Mouse (Mus musculus) erythroblast, embryonic 14.5 days (primary cell): ENCODE results near the gene Hemk1. TPM values are rescaled to one million over a fixed set of nuclear protein-coding genes. Genes with fewer than 3 reads are reported as not detected.
"Not testable (repeated sequence)": the region's sequence is repeated elsewhere in the genome, so short reads cannot be mapped to it uniquely, and the experiment has no call there.

ENCODE experiments used
- H3K27me3 ChIP-seq: 2 replicates; pipeline ENCODE4 v1.6.1; 2012; ENCODE audit warnings: inconsistent platforms; ENCODE audit not compliant: control insufficient read depth
- H3K36me3 ChIP-seq: 2 replicates; pipeline ENCODE4 v1.6.1; 2012; ENCODE audit warnings: mild to moderate bottlenecking, inconsistent platforms; ENCODE audit not compliant: control insufficient read depth
- H3K4me1 ChIP-seq: 2 replicates; pipeline ENCODE4 v1.6.1; 2012; ENCODE audit warnings: inconsistent platforms; ENCODE audit not compliant: control insufficient read depth
- H3K4me3 ChIP-seq: replicated peaks from 2 replicates; pipeline ENCODE3; 2012; ENCODE audit warnings: moderate library complexity, mild to moderate bottlenecking, inconsistent platforms
- H3K9me3 ChIP-seq: 2 replicates; pipeline ENCODE4 v1.6.1; 2012; ENCODE audit warnings: low read length, inconsistent platforms, mixed read lengths; ENCODE audit not compliant: control insufficient read depth
- GATA1 ChIP-seq: IDR thresholded peaks from 2 replicates; pipeline ENCODE4 v1.6.1; 2012; ENCODE audit warnings: low read length, inconsistent platforms, mixed read lengths
- TAL1 ChIP-seq: IDR thresholded peaks from 3 replicates; pipeline ENCODE4 v1.6.1; 2012; ENCODE audit warnings: low read length, inconsistent platforms, mixed read lengths
- polyA plus RNA-seq: library from polyadenylated mRNA; stranded (reverse); fragments of >175 nt; gene quantifications from 2 replicates; pipeline ENCODE4 v1.2.3, GENCODE M21; 2012

Hemk1 gene
- polyA plus RNA-seq, 1 experiment, result 0.32 TPM

DNA sequence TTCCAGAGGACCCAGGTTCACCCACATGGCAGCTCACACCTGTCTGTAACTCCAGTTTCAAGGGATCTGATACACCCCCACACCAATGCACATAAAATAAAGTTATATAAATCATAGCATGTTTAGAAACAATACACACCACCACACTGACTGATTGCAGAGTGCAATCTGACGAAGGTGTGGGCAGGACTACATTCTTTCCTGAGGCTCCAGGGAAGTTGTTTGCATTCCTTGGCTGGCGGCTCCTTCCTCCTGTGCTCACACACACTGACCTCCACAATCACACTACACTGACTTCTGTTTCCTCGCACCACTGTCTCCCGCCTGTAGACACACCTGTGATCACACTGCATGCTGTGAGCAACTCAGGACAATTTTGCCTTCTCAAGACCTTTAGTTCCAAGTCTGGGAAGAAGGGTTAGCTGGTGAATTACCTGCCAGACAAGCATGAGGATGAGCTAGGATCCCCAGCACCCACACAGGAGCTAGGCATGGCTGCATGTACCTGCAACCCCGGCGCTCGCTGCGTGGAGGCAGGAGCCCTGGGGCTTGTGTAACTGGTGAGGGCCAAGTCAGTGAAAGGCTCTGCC is 15.6 kb downstream of the Hemk1 start:
- Histone ChIP-seq H3K4me1 (peaks cover 3% of the 10 kb centered on the region), H3K4me3 (no peak overlapping the region), H3K27me3 (no peaks in the 10 kb centered on the region), H3K9me3 (no peaks in the 10 kb centered on the region), H3K36me3 (peaks cover 2% of the 10 kb centered on the region)
- TF ChIP-seq TAL1, result no peak
- TF ChIP-seq GATA1, result no peak

DNA sequence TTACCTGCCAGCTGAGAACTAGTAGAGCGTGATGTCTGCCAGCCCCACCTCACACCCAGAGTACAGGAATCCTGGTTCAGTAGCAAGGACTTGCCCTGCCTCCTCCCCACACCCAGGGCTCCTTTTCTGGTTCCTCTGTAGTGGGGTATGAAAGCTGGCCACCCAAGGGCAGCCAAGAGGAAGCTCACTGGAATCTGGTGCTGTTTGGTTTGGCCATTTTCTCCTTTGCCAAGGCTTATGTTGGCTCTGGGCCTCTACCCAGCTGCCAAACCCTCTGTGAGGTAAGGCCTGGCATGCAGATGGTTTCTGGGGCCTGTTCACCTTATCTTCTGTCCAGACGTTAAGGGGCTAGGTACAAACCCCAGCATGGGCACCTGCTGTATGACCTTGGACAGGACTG is 22.4 kb downstream of the Hemk1 start:
- TF ChIP-seq GATA1 (no peak), TAL1 (no peak)
- Histone ChIP-seq H3K36me3 (no peaks in the 10 kb centered on the region), H3K4me3 (no peak overlapping the region), H3K9me3 (no peaks in the 10 kb centered on the region), H3K27me3 (no peaks in the 10 kb centered on the region), H3K4me1 (peaks cover 34% of the 10 kb centered on the region)

DNA sequence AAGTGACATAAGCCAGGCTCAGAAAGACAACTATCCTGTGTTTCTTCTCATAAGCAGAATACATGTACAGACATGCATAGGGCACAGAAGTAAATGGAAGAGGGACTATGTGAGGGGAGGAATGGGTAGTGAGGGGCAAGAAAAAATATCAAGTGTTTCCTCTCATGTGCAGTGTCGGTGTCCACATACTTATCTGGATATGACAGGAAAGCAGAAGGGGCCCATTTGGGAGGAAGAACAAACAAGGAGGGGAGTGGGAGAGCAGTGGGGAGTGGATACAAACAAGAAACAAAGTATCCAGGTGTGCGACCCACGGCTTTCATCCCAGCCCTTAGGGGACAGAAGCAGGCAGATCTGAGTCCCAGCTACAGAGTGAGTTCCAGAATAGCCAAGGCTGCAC is 24.2 kb downstream of the Hemk1 start:
- Histone ChIP-seq H3K4me1 (peaks cover 43% of the 10 kb centered on the region), H3K4me3 (no peak overlapping the region)

DNA sequence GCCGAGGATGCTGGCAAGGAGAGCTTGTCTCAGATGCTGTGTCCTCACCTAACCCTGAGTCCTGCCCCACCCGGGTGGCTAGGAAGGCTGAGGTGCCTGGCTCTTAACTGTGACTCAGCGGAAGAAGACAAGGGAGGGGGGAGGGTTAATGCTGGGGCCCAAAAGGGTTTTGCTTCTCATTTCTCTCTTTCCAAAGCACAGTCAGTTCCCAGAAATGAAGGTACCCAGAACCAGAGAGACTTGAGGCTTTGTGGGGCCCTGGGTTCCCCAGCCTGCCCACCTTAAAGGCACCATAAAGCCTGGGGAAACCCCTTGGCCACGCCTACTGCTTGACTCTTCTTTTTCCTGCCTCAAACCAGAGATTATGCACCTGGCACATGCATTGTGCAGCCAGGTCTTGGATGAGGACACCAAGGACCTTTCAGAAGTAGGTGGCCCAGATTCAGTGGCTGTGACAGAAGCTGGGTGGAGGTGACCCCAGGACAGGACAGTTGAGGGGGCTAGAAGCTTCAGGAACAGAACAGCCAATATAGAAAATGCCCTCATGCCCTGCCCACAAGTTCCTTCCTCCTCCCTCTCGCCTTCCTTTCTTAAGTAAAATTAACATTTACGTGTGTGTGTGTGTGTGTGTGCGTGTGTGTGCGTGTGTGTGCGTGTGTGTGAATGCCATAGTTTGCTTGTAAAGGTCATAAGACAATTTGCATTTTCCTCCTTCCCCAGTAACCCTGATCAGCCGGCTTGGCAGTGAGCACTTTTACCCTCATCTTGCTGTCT is 25.2 kb downstream of the Hemk1 start:
- TF ChIP-seq GATA1 (no peak), TAL1 (no peak)
- H3K9me3 ChIP-seq, result no peaks in the 10 kb centered on the region
- no peaks in the 10 kb centered on the region for H3K36me3 ChIP-seq
- H3K4me1 ChIP-seq, result peaks cover 52% of the 10 kb centered on the region
- no peaks in the 10 kb centered on the region for H3K27me3 ChIP-seq
- no peak overlapping the region for H3K4me3 ChIP-seq

More for the DNA sequence above, 24.2 kb downstream of the Hemk1 start:
- H3K36me3 ChIP-seq, result no peaks in the 10 kb centered on the region
- no peaks in the 10 kb centered on the region for H3K27me3 ChIP-seq
- H3K9me3 ChIP-seq, result no peaks in the 10 kb centered on the region
- TF ChIP-seq TAL1 (no peak), GATA1 (no peak)

DNA sequence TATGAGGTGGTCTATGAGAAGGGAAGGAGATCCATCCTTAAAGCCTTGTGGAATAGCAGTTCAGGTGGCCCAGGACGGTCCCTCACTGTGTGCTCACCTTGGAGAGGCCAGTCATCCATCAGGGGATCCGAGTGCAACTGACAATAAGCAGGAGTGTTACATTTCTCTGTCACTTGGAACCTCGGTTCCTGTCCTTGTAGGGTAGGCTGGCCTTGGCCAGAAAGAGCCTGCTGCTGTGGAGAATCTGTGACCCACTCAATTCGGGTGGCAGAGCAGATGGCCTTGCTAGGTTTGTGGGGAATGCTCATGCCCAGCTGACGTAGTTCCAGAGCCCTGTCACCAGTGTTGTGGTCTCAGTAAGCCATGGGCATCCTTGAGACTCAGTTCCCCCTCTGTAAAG is 28.6 kb downstream of the Hemk1 start:
- Histone ChIP-seq H3K9me3 (no peaks in the 10 kb centered on the region), H3K27me3 (no peaks in the 10 kb centered on the region), H3K36me3 (no peaks in the 10 kb centered on the region; the same call in 1 of the 2 replicates), H3K4me3 (no peak overlapping the region), H3K4me1 (peaks cover 82% of the 10 kb centered on the region)
- TF ChIP-seq GATA1, result no peak
- TF ChIP-seq TAL1, result no peak

DNA sequence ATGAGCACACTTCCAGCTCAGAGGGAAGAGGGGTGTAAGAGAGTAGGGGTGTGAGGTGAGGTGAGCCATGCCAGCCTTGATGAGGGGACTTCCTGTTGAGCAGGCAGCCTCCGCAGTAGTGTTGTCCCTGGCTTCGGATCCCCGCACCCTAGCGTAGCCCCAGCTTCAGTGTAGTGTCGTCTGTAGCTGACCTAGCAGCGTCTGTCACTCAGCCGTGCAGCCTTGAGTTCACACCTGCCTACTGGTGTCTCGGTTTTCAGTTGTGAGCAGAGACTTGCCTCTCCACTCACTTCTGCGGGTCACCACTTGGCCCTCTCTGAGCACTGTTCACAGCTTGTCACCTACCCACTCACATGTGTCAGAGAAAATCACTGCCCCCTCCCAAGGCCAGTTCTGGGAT is 29.0 kb downstream of the Hemk1 start:
- H3K36me3 ChIP-seq, result peaks cover under 1% of the 10 kb centered on the region; the same call in 1 of the 2 replicates
- no peak overlapping the region for H3K4me3 ChIP-seq
- peaks cover 84% of the 10 kb centered on the region for H3K4me1 ChIP-seq
- no peaks in the 10 kb centered on the region for H3K9me3 ChIP-seq
- H3K27me3 ChIP-seq, result no peaks in the 10 kb centered on the region
- TF ChIP-seq GATA1, result no peak
- no peak for TF ChIP-seq TAL1

DNA sequence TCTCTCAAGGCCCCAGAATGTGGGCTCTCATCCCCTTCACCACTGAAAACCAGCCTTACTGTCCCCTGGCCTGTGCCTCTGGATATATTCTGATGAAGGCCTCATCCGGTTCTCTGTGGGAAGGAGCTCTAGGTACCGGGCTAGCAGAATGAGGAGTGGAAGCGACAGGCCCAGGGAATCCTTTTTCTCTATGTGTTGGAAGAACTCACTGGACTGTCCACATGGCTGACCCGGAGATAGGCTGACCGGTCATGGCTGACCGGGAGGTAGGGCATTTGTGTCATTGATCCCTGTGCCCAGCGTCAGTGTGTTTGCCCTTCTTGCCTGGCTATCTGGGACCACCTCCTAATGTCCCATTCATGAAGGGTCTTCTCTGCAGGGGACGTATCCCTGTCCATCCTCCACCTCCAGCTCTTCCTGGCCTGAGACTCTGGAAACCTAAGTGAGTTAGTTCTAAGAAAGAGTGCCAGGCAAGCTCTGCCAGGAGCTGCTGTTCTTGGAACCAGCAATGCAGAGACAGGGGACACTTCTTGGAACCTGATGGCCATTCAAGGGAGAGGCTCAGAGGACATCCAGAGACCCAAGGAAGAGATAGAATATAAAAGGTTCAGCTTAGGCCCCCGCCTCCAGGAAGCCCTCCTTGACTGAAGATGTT is 29.7 kb downstream of the Hemk1 start:
- Histone ChIP-seq H3K36me3 (peaks cover 7% of the 10 kb centered on the region), H3K4me1 (peaks cover 85% of the 10 kb centered on the region)

DNA sequence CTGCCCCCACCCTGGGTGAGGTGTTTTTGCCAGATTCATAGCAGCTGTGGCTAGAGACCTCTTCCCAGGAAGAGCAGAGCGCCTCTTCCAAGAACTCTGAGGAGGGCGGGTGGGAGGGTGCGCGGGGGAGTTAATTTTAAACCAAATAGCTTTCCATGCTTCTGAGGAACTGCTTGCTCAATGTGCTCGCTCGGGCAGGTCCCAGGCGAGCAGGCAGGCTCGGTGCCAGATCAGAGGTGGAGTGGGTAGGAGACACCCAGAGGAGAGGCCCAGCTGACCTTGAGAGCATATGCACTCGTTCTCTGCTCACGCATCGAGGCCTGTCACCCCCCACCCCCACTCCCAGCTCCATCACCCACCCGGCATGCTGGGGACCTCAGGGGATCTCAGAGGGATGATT is 30.3 kb downstream of the Hemk1 start:
- Histone ChIP-seq H3K4me3 (no peak overlapping the region), H3K4me1 (peaks cover 86% of the 10 kb centered on the region), H3K36me3 (peaks cover 13% of the 10 kb centered on the region), H3K9me3 (no peaks in the 10 kb centered on the region), H3K27me3 (no peaks in the 10 kb centered on the region)
- TF ChIP-seq TAL1 (no peak), GATA1 (no peak)

More for the DNA sequence above, 29.7 kb downstream of the Hemk1 start:
- H3K27me3 ChIP-seq, result no peaks in the 10 kb centered on the region
- no peak overlapping the region for H3K4me3 ChIP-seq
- TF ChIP-seq TAL1 (no peak), GATA1 (no peak)
- no peaks in the 10 kb centered on the region for H3K9me3 ChIP-seq

DNA sequence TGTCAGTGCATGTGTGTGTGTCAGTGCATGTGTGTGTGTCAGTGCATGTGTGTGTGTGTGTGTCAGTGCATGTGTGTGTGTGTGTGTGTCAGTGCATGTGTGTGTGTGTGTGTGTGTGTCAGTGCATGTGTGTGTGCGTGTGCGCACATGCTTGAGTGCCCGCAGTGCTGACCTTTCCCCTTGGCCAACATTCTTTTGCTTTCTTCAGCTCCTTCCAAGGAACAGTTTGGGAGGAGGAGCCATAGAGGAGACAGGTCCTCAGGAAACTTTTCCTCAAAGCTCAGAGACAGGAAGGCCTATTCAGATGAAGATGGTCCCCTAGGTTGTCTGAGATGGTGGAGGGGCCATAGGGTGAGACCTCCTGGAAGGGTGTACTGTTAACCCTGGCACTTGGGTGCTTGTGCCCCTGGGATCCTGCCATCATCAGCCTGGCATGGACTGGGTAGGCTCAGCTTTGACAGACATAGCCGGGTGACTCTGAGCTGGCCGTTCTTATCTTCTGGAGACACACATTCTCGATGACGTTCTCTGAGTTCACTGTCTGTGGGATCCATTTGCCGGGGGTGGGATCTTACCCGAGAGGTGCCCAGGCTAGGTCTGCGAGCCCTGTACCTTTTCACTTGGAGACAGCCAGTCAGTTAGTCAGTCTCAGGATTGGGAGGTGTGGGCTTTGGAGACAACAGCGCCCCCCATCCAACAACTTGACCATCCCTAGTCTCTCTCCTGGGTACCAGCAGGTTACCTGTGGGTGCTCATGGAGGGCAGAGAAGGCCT is 30.9 kb downstream of the Hemk1 start:
- H3K36me3 ChIP-seq, result peaks cover 19% of the 10 kb centered on the region
- H3K9me3 ChIP-seq, result no peaks in the 10 kb centered on the region
- no peaks in the 10 kb centered on the region for H3K27me3 ChIP-seq
- H3K4me1 ChIP-seq, result peaks cover 86% of the 10 kb centered on the region
- H3K4me3 ChIP-seq, result peak overlapping the region; percentile 26
- TF ChIP-seq TAL1 (no peak), GATA1 (no peak; the same call in 1 of the 2 replicates)

DNA sequence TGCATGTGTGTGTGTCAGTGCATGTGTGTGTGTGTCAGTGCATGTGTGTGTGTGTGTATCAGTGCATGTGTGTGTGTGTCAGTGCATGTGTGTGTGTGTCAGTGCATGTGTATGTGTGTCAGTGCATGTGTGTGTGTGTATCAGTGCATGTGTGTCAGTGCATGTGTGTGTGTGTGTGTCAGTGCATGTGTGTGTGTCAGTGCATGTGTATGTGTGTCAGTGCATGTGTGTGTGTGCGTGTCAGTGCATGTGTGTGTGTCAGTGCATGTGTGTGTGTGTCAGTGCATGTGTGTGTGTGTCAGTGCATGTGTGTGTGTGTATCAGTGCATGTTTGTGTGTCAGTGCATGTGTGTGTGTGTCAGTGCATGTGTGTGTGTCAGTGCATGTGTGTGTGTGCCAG is 31.5 kb downstream of the Hemk1 start:
- H3K9me3 ChIP-seq, H3K27me3 ChIP-seq, H3K4me3 ChIP-seq: not testable (repeated sequence)
- H3K36me3 ChIP-seq, result peaks cover 25% of the 10 kb centered on the region
- H3K4me1 ChIP-seq, result peaks cover 86% of the 10 kb centered on the region
